Mouse (Mus musculus) lung, adult 2 months (tissue): ENCODE results near the gene Plcb3.

ENCODE experiments used
- CTCF ChIP-seq: fragments of 200-500 bp; IDR thresholded peaks from 2 replicates; pipeline ENCODE4 v1.5.1; 2011; ENCODE audit warnings: mild to moderate bottlenecking, low read length, control low read depth; ENCODE audit not compliant: insufficient read depth
- POLR2A ChIP-seq: fragments of 200-500 bp; IDR thresholded peaks from 2 replicates; pipeline ENCODE4 v1.6.1; 2011; ENCODE audit warnings: low read depth, mild to moderate bottlenecking, control low read depth, low read length, borderline replicate concordance; ENCODE audit errors: extremely low read depth

- TF ChIP-seq POLR2A (no peak), CTCF (no peak)
Measured at GRCm38 (mm10) chr19:6905498-6906159, 70.6 kb downstream of the Plcb3 start.
